ENCODE assay signal across 20 mouse cellular contexts in genomic region chr14:30248811-30249210, GRCm38 (mm10).
DNase-seq lines count a peak whose midpoint lies in the region; TF ChIP-seq lines count a peak whose summit lies in the region.
"Had no signal": no experiment of that assay in that cellular context is flagged by ENCODE, and none has a peak within 500 bp of the region (broad histone marks: within the 10 kb centered on the region; RNA-seq: fewer than 3 reads in every experiment).

No protein-coding gene starts in this region.

- H3K4me3 ChIP-seq in spleen, adult 2 months (ENCODE audit: extremely low read depth, insufficient read depth, insufficient read length): no peak overlapping the region
- no peak overlapping the region for H3K4me3 ChIP-seq in hindbrain, embryonic 10.5 days
- H3K4me3 ChIP-seq: embryonic facial prominence, embryonic 15.5 days; erythroblast, embryonic 14.5 days; forebrain, embryonic 10.5 days; gastrocnemius, adult 2 months; heart, embryonic 13.5 days; hindbrain, embryonic 13.5 days had no signal

- peaks cover 30% of the 10 kb centered on the region for H3K4me1 ChIP-seq in spleen, adult 2 months (ENCODE audit: control insufficient read depth, insufficient read depth, insufficient read length)
- H3K4me1 ChIP-seq in hindbrain, embryonic 10.5 days (replicated peaks): 0 out of 2 replicates have a peak, but pooled peaks cover 4% of the 10 kb centered on the region
- H3K4me1 ChIP-seq: forebrain, embryonic 10.5 days had no signal

- H3K9me3 ChIP-seq in hindbrain, embryonic 10.5 days: no peaks in the 10 kb centered on the region
- H3K9me3 ChIP-seq: embryonic facial prominence, embryonic 15.5 days; forebrain, embryonic 10.5 days; heart, embryonic 13.5 days; hindbrain, embryonic 13.5 days had no signal

- H3K36me3 ChIP-seq in spleen, adult 2 months (ENCODE audit: control insufficient read depth, insufficient read depth, low read length): no peaks in the 10 kb centered on the region
- H3K36me3 ChIP-seq in hindbrain, embryonic 10.5 days: no peaks in the 10 kb centered on the region
- H3K36me3 ChIP-seq: embryonic facial prominence, embryonic 15.5 days; forebrain, embryonic 10.5 days; heart, embryonic 13.5 days; hindbrain, embryonic 13.5 days had no signal

- intact Hi-C loops in heart, postnatal 25 days (cut with DNase I): no loop called here

- WGBS in spleen, adult 2 months: 68% methylated on average over 4 of the region's 4 CpGs
- 66% methylated on average over 4 of the region's 4 CpGs for WGBS in hindbrain, embryonic 10.5 days

- H3K27ac ChIP-seq in spleen, adult 2 months (ENCODE audit: insufficient read depth, low read length): peak overlapping the region; percentile 86
- H3K27ac ChIP-seq in hindbrain, embryonic 10.5 days: no peak overlapping the region
- H3K27ac ChIP-seq: embryonic facial prominence, embryonic 15.5 days; forebrain, embryonic 10.5 days; gastrocnemius, adult 2 months; heart, embryonic 13.5 days; hindbrain, embryonic 13.5 days had no signal

- H3K27me3 ChIP-seq in spleen, adult 2 months (ENCODE audit: control insufficient read depth, insufficient read depth, low read length): no peaks in the 10 kb centered on the region
- no peaks in the 10 kb centered on the region for H3K27me3 ChIP-seq in hindbrain, embryonic 10.5 days (ENCODE audit: insufficient read depth, poor library complexity, severe bottlenecking)
- H3K27me3 ChIP-seq: embryonic facial prominence, embryonic 15.5 days; heart, embryonic 13.5 days; hindbrain, embryonic 13.5 days had no signal

- TF ChIP-seq CTCF in spleen, adult 2 months (IDR thresholded peaks at IDR 0.05; ENCODE audit: extremely low read depth, insufficient read depth, insufficient read length, insufficient replicate concordance): no peak

- DNase-seq in heart, adult 11 months: peak; percentile 80
- DNase-seq in heart, postnatal 25 days (ENCODE audit: low spot score): no peak
- DNase-seq in spleen, adult 2 months (ENCODE audit: low read depth in 1 of 2, low spot score in 2 of 2): no peak
- DNase-seq in spleen, postnatal 14 days (ENCODE audit: low spot score in 2 of 2): no peak
- DNase-seq in thymus, postnatal 14 days: peak; percentile 28
- DNase-seq in thymus, postnatal 10 days (ENCODE audit: low spot score in 2 of 2): no peak
- no peak for DNase-seq in hindbrain, embryonic 10.5 days (ENCODE audit: low spot score)
- no peak for DNase-seq in kidney, postnatal 25 days
- DNase-seq: adrenal gland, postnatal 10 days; cerebellum, adult 18-20 months; cerebellum, postnatal 14 days; embryo, embryonic 11 days; gastrocnemius, adult 2 months; gastrocnemius, postnatal 25 days; heart, postnatal 4 days had no signal

- no peak for TF ChIP-seq POLR2A in spleen, adult 2 months (IDR thresholded peaks at IDR 0.05; ENCODE audit: low read depth, low read length)

Comparison
In these comparisons a context has a peak if more than half of its experiments do, and no peak if none do; other contexts are left out.
1. DNase-seq: peak in heart, adult 11 months (single experiment) and thymus, postnatal 14 days (single experiment); none in heart, postnatal 25 days (single experiment), spleen, adult 2 months (0 of 2), spleen, postnatal 14 days (0 of 2), thymus, postnatal 10 days (0 of 2), hindbrain, embryonic 10.5 days (single experiment) and kidney, postnatal 25 days (0 of 2).